Mouse (Mus musculus) liver, adult 2 months (tissue): ENCODE results near the gene Zfp286.
"Not testable (repeated sequence)": the region's sequence is repeated elsewhere in the genome, so short reads cannot be mapped to it uniquely, and the experiment has no call there.

Source experiments
- CTCF ChIP-seq: fragments of 200-500 bp; IDR thresholded peaks from 2 replicates; pipeline ENCODE4 v1.5.1; 2011; ENCODE audit warnings: low read depth, low read length, control low read depth
- POLR2A ChIP-seq: fragments of 200-500 bp; IDR thresholded peaks from 2 replicates; pipeline ENCODE4 v1.6.1; 2011; ENCODE audit warnings: low read length, control low read depth; ENCODE audit not compliant: insufficient read depth; ENCODE audit errors: extremely low read depth

DNA sequence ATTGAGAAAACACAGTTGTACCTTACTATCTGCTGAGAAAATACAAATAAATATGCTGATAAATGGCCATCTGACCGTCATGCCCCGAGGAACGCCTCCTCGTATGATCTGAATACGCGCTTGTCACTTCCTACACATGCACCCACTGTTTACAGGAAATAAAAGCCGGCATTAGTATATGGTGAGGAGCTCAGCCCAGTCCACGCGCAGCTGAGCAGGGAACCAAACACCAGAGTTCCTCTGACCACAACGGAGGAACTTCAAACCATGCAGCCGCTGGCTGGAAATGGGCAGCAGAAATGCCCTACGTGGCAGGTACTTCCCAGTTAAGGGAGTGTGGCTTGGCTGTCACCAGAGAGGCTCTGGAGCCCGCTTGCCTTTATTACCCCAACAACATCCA lies 39.8 kb downstream of the Zfp286 start:
- not testable (repeated sequence) for TF ChIP-seq POLR2A, CTCF
